Mouse (Mus musculus) ES-E14 (cell line): ENCODE results near the gene Cfap299. TPM values are rescaled to one million over a fixed set of nuclear protein-coding genes. Genes with fewer than 3 reads are reported as not detected.

Experiments used
- DNase-seq: peaks from one replicate; pipeline ENCODE4 v3.0.0-alpha.2; 2013; ENCODE audit warnings: low read depth, low spot score
- H3K27ac ChIP-seq: 2 replicates; pipeline ENCODE4 v1.5.1; 2012; ENCODE audit warnings: low read depth, mild to moderate bottlenecking, low read length, moderate library complexity, mixed read lengths; ENCODE audit not compliant: poor library complexity, insufficient read depth, severe bottlenecking
- H3K36me3 ChIP-seq: 2 replicates; pipeline ENCODE4 v1.6.1; 2012; ENCODE audit warnings: mild to moderate bottlenecking, low read length, moderate library complexity, mixed read lengths; ENCODE audit not compliant: control insufficient read depth, poor library complexity, insufficient read depth, severe bottlenecking
- H3K4me1 ChIP-seq, 2 experiments: fragments of 150-350 bp in 1 of 2; sonication (generic) in 1 of 2; 2 replicates each; pipeline ENCODE4 v1.6.1; 2012; ENCODE audit warnings: low read length in 2 of 2, mild to moderate bottlenecking in 1 of 2, mixed read lengths in 1 of 2; ENCODE audit not compliant: control insufficient read depth in 2 of 2, insufficient read depth in 2 of 2, poor library complexity in 1 of 2
- H3K4me3 ChIP-seq, 2 experiments: fragments of 150-350 bp in 1 of 2; sonication (generic) in 1 of 2; 2 replicates each; pipeline ENCODE4 v1.5.1; 2012; ENCODE audit warnings: low read length in 2 of 2, low read depth in 1 of 2, mild to moderate bottlenecking in 1 of 2, mixed read lengths in 1 of 2; ENCODE audit not compliant: insufficient read depth in 1 of 2, poor library complexity in 1 of 2, severe bottlenecking in 1 of 2
- H3K9ac ChIP-seq: 2 replicates; pipeline ENCODE4 v1.6.1; 2012; ENCODE audit warnings: low read depth, mild to moderate bottlenecking, low read length, mixed read lengths; ENCODE audit not compliant: poor library complexity, insufficient read depth, severe bottlenecking
- H3K9me3 ChIP-seq: fragments of 150-350 bp; sonication (generic); 2 replicates; pipeline ENCODE4 v1.6.1; 2012; ENCODE audit warnings: low read depth, mild to moderate bottlenecking, low read length; ENCODE audit not compliant: control insufficient read depth, insufficient read depth
- CHD2 ChIP-seq: IDR thresholded peaks from 2 replicates; pipeline ENCODE4 v1.6.1; 2014; ENCODE audit warnings: mild to moderate bottlenecking, low read depth, low read length, inconsistent platforms
- HCFC1 ChIP-seq: IDR thresholded peaks from 2 replicates; pipeline ENCODE4 v1.6.1; 2012; ENCODE audit warnings: low read length, inconsistent platforms, borderline replicate concordance; ENCODE audit not compliant: insufficient read depth
- MAFK ChIP-seq: IDR thresholded peaks from 2 replicates; pipeline ENCODE4 v1.6.1; 2014; ENCODE audit warnings: mild to moderate bottlenecking, low read depth, low read length, inconsistent platforms; ENCODE audit not compliant: insufficient read depth
- ZC3H11A ChIP-seq: IDR thresholded peaks from 2 replicates; pipeline ENCODE4 v1.6.1; 2012; ENCODE audit warnings: low read depth, mild to moderate bottlenecking, inconsistent platforms, low read length, borderline replicate concordance
- ZNF384 ChIP-seq: IDR thresholded peaks from 2 replicates; pipeline ENCODE4 v1.6.1; 2012; ENCODE audit warnings: low read depth, low read length, inconsistent platforms
- in situ Hi-C, 2 experiments: fragments of 600-800 bp; cut with MboI; formaldehyde crosslinking; loops; one replicate each; pipeline ENCODE4 v1.15.1; 2025; ENCODE audit warnings: low sequenced_read_pairs in 2 of 2, inconsistent platforms in 1 of 2; ENCODE audit not compliant: unreplicated experiment in 2 of 2
- total RNA-seq: library from RNA; depleted of rRNA; stranded (reverse); fragments of 300-350 nt; gene quantifications from 2 replicates; pipeline ENCODE4 v1.2.3, GENCODE M21; 2012

Gene Cfap299
- total RNA-seq, 1 experiment: not detected

DNA sequence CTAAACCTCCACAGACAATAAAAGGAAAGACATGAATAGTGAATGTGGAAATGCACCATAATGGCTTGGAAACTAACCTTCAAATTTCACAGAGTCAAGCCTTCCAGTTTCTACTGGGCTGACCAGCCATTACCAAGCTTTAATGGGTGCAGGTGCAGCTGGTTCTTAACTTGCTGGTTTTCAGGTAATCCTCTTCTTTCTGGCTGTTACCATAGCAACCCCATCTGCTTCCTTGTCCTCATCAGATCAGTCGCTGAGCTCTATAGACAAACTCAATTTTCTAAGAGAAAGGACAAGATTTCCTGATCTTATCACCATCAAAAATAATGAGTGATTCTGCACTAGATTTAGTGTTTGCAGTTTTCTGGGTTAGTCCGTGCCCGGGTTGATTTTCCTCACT lies 287.8 kb downstream of the Cfap299 start:
- Histone ChIP-seq H3K36me3 (no peaks in the 10 kb centered on the region), H3K4me3 (no peak overlapping the region), H3K27ac (no peak overlapping the region), H3K9ac (no peak overlapping the region), H3K9me3 (no peaks in the 10 kb centered on the region), H3K4me1 (no peaks in the 10 kb centered on the region)
- TF ChIP-seq MAFK (no peak), ZC3H11A (no peak), HCFC1 (no peak), CHD2 (no peak), ZNF384 (no peak)
- in situ Hi-C loops: no loop called here
- no peak for DNase-seq

DNA sequence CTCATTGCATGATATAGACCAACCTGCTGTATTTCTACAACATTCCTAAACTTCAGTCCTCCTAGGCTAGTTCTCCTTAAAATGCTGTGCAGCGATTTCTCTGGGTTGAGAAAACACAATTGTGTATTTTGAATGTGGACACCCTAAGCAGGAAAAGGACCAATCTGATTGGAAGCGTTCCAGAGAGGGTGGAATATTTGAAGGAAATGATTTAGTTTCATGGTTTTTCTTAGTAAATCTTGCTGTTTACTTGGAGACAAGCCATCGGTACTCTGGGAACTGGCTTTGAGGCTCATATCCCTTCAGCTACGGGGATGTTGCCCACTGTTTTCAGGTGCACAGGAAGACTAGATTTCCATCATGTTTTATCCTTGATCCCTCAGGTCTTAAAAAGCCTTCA lies 288.3 kb downstream of the Cfap299 start:
- H3K9me3 ChIP-seq: no peaks in the 10 kb centered on the region
- no peak for DNase-seq

DNA sequence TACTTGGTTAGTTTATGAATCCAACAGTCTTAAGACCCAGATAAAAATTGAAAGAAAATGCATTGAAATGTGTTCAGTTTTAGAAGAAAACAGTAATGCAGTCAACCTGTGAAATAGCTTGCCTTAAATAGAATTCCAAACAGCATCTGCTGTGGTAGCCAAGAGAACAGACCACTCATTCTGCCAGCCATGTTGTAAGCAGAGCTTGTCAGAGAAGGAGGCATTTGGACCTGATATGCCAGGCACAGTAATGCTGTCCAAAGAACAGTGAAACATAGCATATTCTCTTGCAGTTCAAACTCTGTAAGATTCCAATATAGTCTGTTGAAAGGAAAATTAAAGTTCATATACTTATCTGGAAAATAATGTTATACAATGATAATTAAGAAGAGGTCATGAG lies 321.2 kb downstream of the Cfap299 start:
- Histone ChIP-seq H3K4me1 (no peaks in the 10 kb centered on the region), H3K27ac (no peak overlapping the region), H3K36me3 (no peaks in the 10 kb centered on the region), H3K9ac (no peak overlapping the region), H3K9me3 (no peaks in the 10 kb centered on the region), H3K4me3 (no peak overlapping the region)
- no peak for DNase-seq
- in situ Hi-C loops: no loop called here
- TF ChIP-seq ZC3H11A: no peak
- TF ChIP-seq ZNF384: no peak

More for the DNA sequence above, 288.3 kb downstream of the Cfap299 start:
- TF ChIP-seq MAFK (no peak), ZNF384 (no peak), CHD2 (no peak), ZC3H11A (no peak), HCFC1 (no peak)
- Histone ChIP-seq H3K27ac (no peak overlapping the region), H3K4me1 (no peaks in the 10 kb centered on the region), H3K36me3 (no peaks in the 10 kb centered on the region), H3K9ac (no peak overlapping the region), H3K4me3 (no peak overlapping the region)
- in situ Hi-C loops: no loop called here

DNA sequence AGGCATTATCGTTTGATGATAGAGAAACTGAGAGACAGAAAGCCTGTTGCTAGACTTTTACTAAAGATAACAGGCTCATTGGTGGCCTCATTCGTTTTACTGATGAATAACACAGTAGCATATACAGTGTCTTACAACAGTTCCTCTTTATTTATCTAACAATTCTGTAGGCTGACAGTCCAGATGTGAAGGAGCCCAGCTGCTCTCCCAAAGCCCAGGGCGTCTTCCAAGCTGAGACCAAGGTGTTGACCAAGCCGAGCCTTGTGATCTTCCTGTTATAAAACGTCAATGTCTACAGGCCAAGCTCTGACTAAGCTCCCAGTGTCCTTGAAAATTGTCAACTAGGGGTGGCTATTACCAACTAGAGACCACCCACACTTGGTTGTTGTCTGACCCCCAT lies 321.9 kb downstream of the Cfap299 start:
- DNase-seq: no peak
- no peak overlapping the region for H3K27ac ChIP-seq
- H3K36me3 ChIP-seq: no peaks in the 10 kb centered on the region
- H3K4me1 ChIP-seq: no peaks in the 10 kb centered on the region
- H3K4me3 ChIP-seq: no peak overlapping the region
- H3K9me3 ChIP-seq: no peaks in the 10 kb centered on the region
- no peak for TF ChIP-seq HCFC1
- no peak overlapping the region for H3K9ac ChIP-seq
- in situ Hi-C loops: no loop called here

DNA sequence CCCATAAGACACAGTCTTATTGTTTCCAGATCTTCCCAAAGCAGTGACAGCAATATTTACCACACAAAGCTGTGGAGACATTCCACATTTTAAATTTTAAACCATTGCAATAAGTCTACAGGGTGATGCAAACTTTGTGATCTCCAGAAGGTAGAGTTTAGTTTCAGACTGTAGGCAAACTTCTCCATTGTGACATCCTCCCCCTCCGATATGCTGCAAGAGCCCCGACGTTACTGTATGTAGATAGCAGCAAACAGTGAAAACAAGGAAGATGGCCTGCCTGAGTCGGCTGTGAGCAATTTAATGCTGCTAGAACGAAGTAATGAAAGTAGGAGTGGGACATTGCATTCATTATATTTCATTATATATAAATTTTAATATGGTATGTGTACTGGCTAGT lies 359.1 kb downstream of the Cfap299 start:
- no peak for TF ChIP-seq ZC3H11A
- Histone ChIP-seq H3K4me3 (no peak overlapping the region), H3K9ac (no peak overlapping the region), H3K4me1 (no peaks in the 10 kb centered on the region), H3K27ac (no peak overlapping the region), H3K9me3 (no peaks in the 10 kb centered on the region), H3K36me3 (no peaks in the 10 kb centered on the region)
- DNase-seq: no peak
- in situ Hi-C loops: no loop called here
